Comparison of ENCODE assay signal across 10 mouse cellular contexts in the genomic region with DNA sequence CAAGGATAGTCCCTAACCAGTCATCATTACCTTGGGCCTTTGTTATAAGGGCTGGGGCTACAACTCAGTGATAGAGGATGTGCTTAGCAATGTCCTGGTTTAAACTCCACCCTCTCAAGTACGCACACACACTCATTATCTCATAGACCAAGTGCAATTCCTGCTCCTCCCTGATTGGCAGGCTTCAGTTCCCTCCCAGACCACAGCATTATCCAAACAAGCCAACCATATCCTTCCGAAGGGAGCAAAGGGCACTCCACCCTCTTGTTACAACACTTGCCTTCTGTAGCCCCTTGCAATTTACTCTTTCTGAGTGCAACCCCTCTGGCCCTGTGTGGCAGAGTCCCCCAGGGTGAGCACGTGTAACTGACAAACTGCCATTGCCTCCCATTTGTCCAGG. TPM values are rescaled to one million over a fixed set of nuclear protein-coding genes. Genes with fewer than 3 reads are reported as not detected.
DNase-seq lines count a peak whose midpoint lies in the region; ATAC-seq and TF ChIP-seq lines count a peak whose summit lies in the region.
"Had no signal": no experiment of that assay in that cellular context is flagged by ENCODE, and none has a peak within 500 bp of the region (broad histone marks: within the 10 kb centered on the region; RNA-seq: fewer than 3 reads in every experiment).

No protein-coding gene starts in this region.

- no peak for TF ChIP-seq CTCF in spleen, adult 2 months (IDR thresholded peaks at IDR 0.05; ENCODE audit: extremely low read depth, insufficient read depth, insufficient read length, insufficient replicate concordance)
- TF ChIP-seq CTCF in kidney, adult 2 months (conservative IDR thresholded peaks at IDR 0.05; ENCODE audit: insufficient read depth, insufficient read length, low read depth, low read length) = no peak
- TF ChIP-seq CTCF in liver, postnatal 0 days (IDR thresholded peaks at IDR 0.05; ENCODE audit: low read depth) = no peak

- H3K9ac ChIP-seq in liver, postnatal 0 days (replicated peaks) = peak overlapping the region; percentile 39

- no peaks in the 10 kb centered on the region for H3K27me3 ChIP-seq in spleen, adult 2 months (ENCODE audit: control insufficient read depth, insufficient read depth, low read length)
- no peaks in the 10 kb centered on the region for H3K27me3 ChIP-seq in kidney, adult 2 months (replicated peaks; ENCODE audit: control insufficient read depth, insufficient read depth, low read length)
- H3K27me3 ChIP-seq in liver, postnatal 0 days (ENCODE audit: insufficient read depth, low read length) = no peaks in the 10 kb centered on the region

- no peaks in the 10 kb centered on the region for H3K9me3 ChIP-seq in liver, postnatal 0 days (ENCODE audit: low read length)

- 0 out of 2 replicates have a peak overlapping the region, but pooled peaks have one; percentile 13 for H3K27ac ChIP-seq in spleen, adult 2 months (ENCODE audit: insufficient read depth, low read length)
- no peak overlapping the region for H3K27ac ChIP-seq in kidney, adult 2 months (ENCODE audit: insufficient read depth, low read depth, low read length)
- peak overlapping the region; percentile 80 for H3K27ac ChIP-seq in liver, postnatal 0 days (ENCODE audit: low read depth)

- H3K4me2 ChIP-seq in liver, postnatal 0 days (ENCODE audit: low read depth, low read length) = peak overlapping the region; percentile 49

- H3K36me3 ChIP-seq in spleen, adult 2 months (ENCODE audit: control insufficient read depth, insufficient read depth, low read length) = no peaks in the 10 kb centered on the region
- no peaks in the 10 kb centered on the region for H3K36me3 ChIP-seq in kidney, adult 2 months (ENCODE audit: control insufficient read depth, insufficient read depth, low read length)
- no peaks in the 10 kb centered on the region for H3K36me3 ChIP-seq in liver, postnatal 0 days (replicated peaks; ENCODE audit: insufficient read depth, low read length)

- H3K4me1 ChIP-seq in spleen, adult 2 months (ENCODE audit: control insufficient read depth, insufficient read depth, insufficient read length) = peaks cover 2% of the 10 kb centered on the region; the same call in 1 of the 2 replicates
- H3K4me1 ChIP-seq in kidney, adult 2 months (ENCODE audit: control insufficient read depth, insufficient read depth, low read length) = no peaks in the 10 kb centered on the region; the same call in 1 of the 2 replicates
- H3K4me1 ChIP-seq in liver, postnatal 0 days (ENCODE audit: insufficient read depth) = peaks cover 23% of the 10 kb centered on the region

- no peak for TF ChIP-seq POLR2A in spleen, adult 2 months (IDR thresholded peaks at IDR 0.05; ENCODE audit: low read depth, low read length)
- no peak for TF ChIP-seq POLR2A in kidney, adult 2 months (IDR thresholded peaks at IDR 0.05; ENCODE audit: low read depth, low read length)

- peak; percentile 90 for TF ChIP-seq EP300 in liver, postnatal 0 days (IDR thresholded peaks at IDR 0.05; ENCODE audit: low read depth)

- no peak for DNase-seq in spleen, adult 2 months (ENCODE audit: low read depth in 1 of 2, low spot score in 2 of 2)
- no peak for DNase-seq in spleen, postnatal 14 days (ENCODE audit: low spot score in 2 of 2)
- peak; percentile 51 for DNase-seq in kidney, adult 2 months
- DNase-seq in liver, postnatal 0 days = peak; percentile 56
- DNase-seq in yolk sac, embryonic 10.5 days (ENCODE audit: low spot score) = peak; percentile 51
- no peak for DNase-seq in cerebellum, adult 11-12 months
- DNase-seq in left cerebral cortex, postnatal 10 days (ENCODE audit: extremely low spot score in 1 of 2, low spot score in 2 of 2) = no peak
- DNase-seq in ovary, postnatal 10 days (ENCODE audit: low spot score) = no peak
- DNase-seq: left cerebral cortex, postnatal 4 days; right cerebral cortex, postnatal 4 days had no signal

- intact Hi-C loops in left cerebral cortex, postnatal 10 days (cut with DNase I) = no loop called here

- peak; percentile 99 for ATAC-seq in liver, postnatal 0 days

- H3K4me3 ChIP-seq in spleen, adult 2 months (ENCODE audit: extremely low read depth, insufficient read depth, insufficient read length) = no peak overlapping the region
- H3K4me3 ChIP-seq in kidney, adult 2 months (ENCODE audit: insufficient read depth, low read depth, low read length) = no peak overlapping the region
- no peak overlapping the region for H3K4me3 ChIP-seq in liver, postnatal 0 days (ENCODE audit: low read depth, low read length)

- 31% methylated on average over 3 of the region's 3 CpGs for WGBS in spleen, adult 2 months
- 25% methylated on average over 3 of the region's 3 CpGs for WGBS in kidney, adult 2 months
- whole genome bisulfite sequencing in liver, postnatal 0 days (ENCODE audit: insufficient replicate concordance) = 8% methylated on average over 3 of the region's 3 CpGs

RNA-seq across cellular contexts. Expression of gene Nup160, which starts 15.6 kb away (rescaled TPM):
- 10.3 and 11.5 TPM in 2 replicates for polyA plus RNA-seq in spleen, adult 2 months (2012; rRNA removed)
- polyA plus RNA-seq in kidney, adult 2 months (2012; rRNA removed) = 4.9 and 5.2 TPM in 2 replicates
- 9.0 and 10.2 TPM in 2 replicates for polyA plus RNA-seq in liver, postnatal 0 days (2015; fragmentation: Nextera tagmentation; extraction: Ambion mirVana)
- 10 to 100 TPM; 20.4 to 21.5 TPM for total RNA-seq in left cerebral cortex, postnatal 10 days (2021)

Comparison
In these comparisons a context has a peak if more than half of its experiments do, and no peak if none do; other contexts are left out.
1. DNase-seq: peak in kidney, adult 2 months (single experiment), liver, postnatal 0 days (single experiment) and yolk sac, embryonic 10.5 days (single experiment); none in spleen, adult 2 months (0 of 2), spleen, postnatal 14 days (0 of 2), cerebellum, adult 11-12 months (single experiment), left cerebral cortex, postnatal 10 days (0 of 2) and ovary, postnatal 10 days (single experiment).